Mouse (Mus musculus) ES-E14 (cell line): Measurements from ENCODE around the gene Slc25a40.

Experiments used
- CHD2 ChIP-seq: IDR thresholded peaks from 2 replicates; pipeline ENCODE4 v1.6.1; 2014; ENCODE audit warnings: mild to moderate bottlenecking, low read depth, low read length, inconsistent platforms
- HCFC1 ChIP-seq: IDR thresholded peaks from 2 replicates; pipeline ENCODE4 v1.6.1; 2012; ENCODE audit warnings: low read length, inconsistent platforms, borderline replicate concordance; ENCODE audit not compliant: insufficient read depth
- ZNF384 ChIP-seq: IDR thresholded peaks from 2 replicates; pipeline ENCODE4 v1.6.1; 2012; ENCODE audit warnings: low read depth, low read length, inconsistent platforms

- TF ChIP-seq HCFC1 (no peak), ZNF384 (no peak), CHD2 (no peak)
Measured at GRCm38 (mm10) chr5:8487989-8488700, 65.5 kb downstream of the Slc25a40 start.
